Mouse (Mus musculus) forebrain, embryonic 11.5 days (tissue): ENCODE measurements around the gene Nav2. TPM values are rescaled to one million over a fixed set of nuclear protein-coding genes. Genes with fewer than 3 reads are reported as not detected.

Source experiments
- ATAC-seq: fragments of 200-750 bp; cut with Nextera tagmentation; replicated peaks from 2 replicates; pipeline ENCODE4 v1.8.0; 2017; ENCODE audit warnings: moderate TSS enrichment; ENCODE audit not compliant: low FRiP score
- DNase-seq: peaks from one replicate; pipeline ENCODE4 v3.0.0-alpha.2; 2017; ENCODE audit warnings: low spot score
- H3K27ac ChIP-seq: fragments of 300-500 bp; sonication (generic); 2 replicates; pipeline ENCODE4 v1.5.1; 2014; ENCODE audit warnings: low read depth, low read length
- H3K27me3 ChIP-seq: fragments of 300-500 bp; sonication (generic); 2 replicates; pipeline ENCODE4 v1.6.1; 2014; ENCODE audit warnings: mild to moderate bottlenecking, low read length, mixed read lengths; ENCODE audit not compliant: control insufficient read depth, insufficient read depth
- H3K36me3 ChIP-seq: fragments of 300-500 bp; sonication (generic); 2 replicates; pipeline ENCODE4 v1.6.1; 2014; ENCODE audit warnings: mild to moderate bottlenecking, low read length, moderate library complexity, mixed read lengths; ENCODE audit not compliant: control insufficient read depth, insufficient read depth
- H3K4me1 ChIP-seq: fragments of 300-500 bp; sonication (generic); replicated peaks from 2 replicates; pipeline ENCODE4 v1.6.1; 2014; ENCODE audit warnings: low read length, mixed read lengths; ENCODE audit not compliant: control insufficient read depth, insufficient read depth
- H3K4me2 ChIP-seq: fragments of 300-500 bp; sonication (generic); 2 replicates; pipeline ENCODE4 v1.6.1; 2014; ENCODE audit warnings: low read depth, mild to moderate bottlenecking, low read length, moderate library complexity, mixed read lengths; ENCODE audit not compliant: severe bottlenecking
- H3K4me3 ChIP-seq: fragments of 300-500 bp; sonication (generic); 2 replicates; pipeline ENCODE4 v1.5.1; 2014; ENCODE audit warnings: low read depth, low read length
- H3K9ac ChIP-seq: fragments of 300-500 bp; sonication (generic); 2 replicates; pipeline ENCODE4 v1.6.1; 2014; ENCODE audit warnings: low read length
- H3K9me3 ChIP-seq: fragments of 300-500 bp; sonication (generic); 2 replicates; pipeline ENCODE4 v1.6.1; 2016; ENCODE audit warnings: low read length, mixed read lengths; ENCODE audit not compliant: control insufficient read depth
- whole genome bisulfite sequencing: fragments of 180-500 bp; shearing (Covaris S2); extraction: QIAGEN DNeasy Blood & Tissue Kit; methylation state at CpG from one replicate; pipeline ENCODE4 v1.1.7; 2014; 5-methylcytosine and 5-hydroxymethylcytosine counted together
- polyA plus RNA-seq: library from polyadenylated mRNA; unstranded; fragments of >200 nt; fragmentation: Nextera tagmentation; extraction: Ambion mirVana; gene quantifications from 2 replicates; pipeline ENCODE4 v1.2.1, GENCODE M21; 2014

Gene Nav2
- polyA plus RNA-seq, 1 experiment from 2014 or later: 7.2 TPM

GRCm38 (mm10) chr7:48930399-48930798, 21.9 kb downstream of the Nav2 start:
- H3K4me3 ChIP-seq: no peak overlapping the region
- no peak overlapping the region for H3K4me2 ChIP-seq
- no peaks in the 10 kb centered on the region for H3K4me1 ChIP-seq
- H3K9ac ChIP-seq: no peak overlapping the region
- 26% methylated on average over 5 of the region's 5 CpGs for WGBS
- H3K9me3 ChIP-seq: no peaks in the 10 kb centered on the region
- H3K27me3 ChIP-seq: peaks cover 9% of the 10 kb centered on the region
- no peak overlapping the region for H3K27ac ChIP-seq
- DNase-seq: no peak
- ATAC-seq: no peak
- H3K36me3 ChIP-seq: no peaks in the 10 kb centered on the region

- no peak overlapping the region for H3K27ac ChIP-seq
- no peak overlapping the region for H3K4me2 ChIP-seq
- 91% methylated on average over 2 of the region's 2 CpGs for WGBS
- DNase-seq (no peak), ATAC-seq (no peak)
- no peaks in the 10 kb centered on the region for H3K36me3 ChIP-seq
- no peaks in the 10 kb centered on the region for H3K4me1 ChIP-seq
- no peak overlapping the region for H3K4me3 ChIP-seq
- peaks cover 9% of the 10 kb centered on the region for H3K27me3 ChIP-seq
- no peaks in the 10 kb centered on the region for H3K9me3 ChIP-seq
- no peak overlapping the region for H3K9ac ChIP-seq
Observed at GRCm38 (mm10) chr7:48932138-48932537, 23.6 kb downstream of the Nav2 start.

- 87% methylated on average over 2 of the region's 2 CpGs for WGBS
- no peak for ATAC-seq
- H3K27ac ChIP-seq: no peak overlapping the region
- H3K4me3 ChIP-seq: no peak overlapping the region
- no peak for DNase-seq
- H3K9ac ChIP-seq: no peak overlapping the region
- H3K36me3 ChIP-seq: no peaks in the 10 kb centered on the region
- peaks cover 7% of the 10 kb centered on the region for H3K27me3 ChIP-seq
- H3K9me3 ChIP-seq: no peaks in the 10 kb centered on the region
- no peak overlapping the region for H3K4me2 ChIP-seq
- H3K4me1 ChIP-seq: no peaks in the 10 kb centered on the region
Observed at GRCm38 (mm10) chr7:48934816-48935215, 26.3 kb downstream of the Nav2 start.

GRCm38 (mm10) chr7:48937562-48937961, 29.0 kb downstream of the Nav2 start:
- H3K9ac ChIP-seq: no peak overlapping the region
- no peak overlapping the region for H3K4me3 ChIP-seq
- WGBS: 89% methylated on average over 11 of the region's 11 CpGs
- no peaks in the 10 kb centered on the region for H3K4me1 ChIP-seq
- H3K9me3 ChIP-seq: no peaks in the 10 kb centered on the region
- no peaks in the 10 kb centered on the region for H3K36me3 ChIP-seq
- H3K4me2 ChIP-seq: no peak overlapping the region
- no peak overlapping the region for H3K27ac ChIP-seq
- ATAC-seq: no peak
- no peak for DNase-seq
- H3K27me3 ChIP-seq: peaks cover 7% of the 10 kb centered on the region

GRCm38 (mm10) chr7:48938190-48938589, 29.7 kb downstream of the Nav2 start:
- 41% methylated on average over 4 of the region's 4 CpGs for WGBS
- Histone ChIP-seq H3K9ac (no peak overlapping the region), H3K4me3 (no peak overlapping the region), H3K27me3 (peaks cover 7% of the 10 kb centered on the region), H3K4me2 (no peak overlapping the region), H3K36me3 (no peaks in the 10 kb centered on the region), H3K9me3 (no peaks in the 10 kb centered on the region), H3K4me1 (no peaks in the 10 kb centered on the region), H3K27ac (no peak overlapping the region)
- DNase-seq: peak; percentile 66
- no peak for ATAC-seq

- H3K4me1 ChIP-seq: peaks cover 7% of the 10 kb centered on the region
- H3K36me3 ChIP-seq: no peaks in the 10 kb centered on the region
- no peak overlapping the region for H3K4me3 ChIP-seq
- ATAC-seq (no peak), DNase-seq (no peak)
- H3K27ac ChIP-seq: no peak overlapping the region
- peaks cover 37% of the 10 kb centered on the region for H3K27me3 ChIP-seq
- 96% methylated on average over 4 of the region's 4 CpGs for WGBS
- no peaks in the 10 kb centered on the region for H3K9me3 ChIP-seq
- no peak overlapping the region for H3K9ac ChIP-seq
- no peak overlapping the region for H3K4me2 ChIP-seq
Observed at GRCm38 (mm10) chr7:48948381-48949108, 40.0 kb downstream of the Nav2 start.

- ATAC-seq (no peak), DNase-seq (no peak)
- Histone ChIP-seq H3K4me3 (no peak overlapping the region), H3K27ac (no peak overlapping the region), H3K9me3 (no peaks in the 10 kb centered on the region), H3K4me1 (peaks cover 4% of the 10 kb centered on the region; the same call in 1 of the 2 replicates), H3K27me3 (peaks cover 38% of the 10 kb centered on the region), H3K36me3 (no peaks in the 10 kb centered on the region), H3K9ac (no peak overlapping the region), H3K4me2 (no peak overlapping the region)
- 82% methylated on average over 5 of the region's 5 CpGs for WGBS
Observed at GRCm38 (mm10) chr7:48954501-48954900, 46.0 kb downstream of the Nav2 start.

- WGBS: 2% methylated on average over 32 of the region's 32 CpGs
- DNase-seq: peak; percentile 93
- Histone ChIP-seq H3K36me3 (no peaks in the 10 kb centered on the region), H3K4me1 (peaks cover 6% of the 10 kb centered on the region; the same call in 1 of the 2 replicates), H3K4me3 (peak overlapping the region; percentile 40), H3K27me3 (peaks cover 62% of the 10 kb centered on the region), H3K4me2 (peak overlapping the region; percentile 87), H3K27ac (no peak overlapping the region), H3K9ac (peak overlapping the region; percentile 49), H3K9me3 (no peaks in the 10 kb centered on the region)
- ATAC-seq: peak; percentile 98
Observed at GRCm38 (mm10) chr7:48958528-48959315, 50.2 kb downstream of the Nav2 start.
